Mouse (Mus musculus) kidney, postnatal 25 days (tissue): ENCODE measurements around the gene Il2ra.
"Not testable (repeated sequence)": the region's sequence is repeated elsewhere in the genome, so short reads cannot be mapped to it uniquely, and the experiment has no call there.

Source experiments
- DNase-seq, 2 experiments: peaks; one replicate each; pipeline ENCODE4 v3.0.0; 2021; ENCODE audit warnings: mixed read lengths in 2 of 2

Il2ra gene

DNA sequence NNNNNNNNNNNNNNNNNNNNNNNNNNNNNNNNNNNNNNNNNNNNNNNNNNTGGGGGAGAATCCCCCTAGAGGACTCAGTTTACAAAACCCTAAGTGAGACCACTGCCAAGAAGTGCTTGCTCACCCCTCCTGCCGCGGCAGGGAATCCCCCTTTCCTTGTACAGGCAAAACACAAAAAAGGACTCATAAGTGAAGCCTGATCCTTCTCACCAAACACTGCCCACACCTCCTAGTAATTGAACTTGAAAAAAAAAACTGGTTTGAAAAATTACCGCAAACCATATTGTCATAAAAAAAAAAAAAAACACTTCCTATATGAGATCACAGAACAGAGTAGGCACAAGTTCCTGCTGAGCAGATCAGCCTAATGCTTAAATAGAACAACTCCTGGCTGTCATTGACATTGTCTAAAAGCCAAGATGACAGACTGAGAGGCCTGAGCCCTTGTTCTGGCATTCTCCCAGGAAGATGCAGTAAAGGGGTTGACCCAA, at the start of gene Il2ra:
Il2ra (plus strand) TSS at position 357 of the 491 bp plus-strand sequence.
- no peak for DNase-seq

GRCm38 (mm10) chr2:11596690-11597089, 45.9 kb upstream of the Il2ra start:
- DNase-seq = no peak

GRCm38 (mm10) chr2:11597906-11598305, 44.7 kb upstream of the Il2ra start:
- DNase-seq = peak; percentile 42 to 72

GRCm38 (mm10) chr2:11601795-11602194, 40.8 kb upstream of the Il2ra start:
- no peak for DNase-seq

DNA sequence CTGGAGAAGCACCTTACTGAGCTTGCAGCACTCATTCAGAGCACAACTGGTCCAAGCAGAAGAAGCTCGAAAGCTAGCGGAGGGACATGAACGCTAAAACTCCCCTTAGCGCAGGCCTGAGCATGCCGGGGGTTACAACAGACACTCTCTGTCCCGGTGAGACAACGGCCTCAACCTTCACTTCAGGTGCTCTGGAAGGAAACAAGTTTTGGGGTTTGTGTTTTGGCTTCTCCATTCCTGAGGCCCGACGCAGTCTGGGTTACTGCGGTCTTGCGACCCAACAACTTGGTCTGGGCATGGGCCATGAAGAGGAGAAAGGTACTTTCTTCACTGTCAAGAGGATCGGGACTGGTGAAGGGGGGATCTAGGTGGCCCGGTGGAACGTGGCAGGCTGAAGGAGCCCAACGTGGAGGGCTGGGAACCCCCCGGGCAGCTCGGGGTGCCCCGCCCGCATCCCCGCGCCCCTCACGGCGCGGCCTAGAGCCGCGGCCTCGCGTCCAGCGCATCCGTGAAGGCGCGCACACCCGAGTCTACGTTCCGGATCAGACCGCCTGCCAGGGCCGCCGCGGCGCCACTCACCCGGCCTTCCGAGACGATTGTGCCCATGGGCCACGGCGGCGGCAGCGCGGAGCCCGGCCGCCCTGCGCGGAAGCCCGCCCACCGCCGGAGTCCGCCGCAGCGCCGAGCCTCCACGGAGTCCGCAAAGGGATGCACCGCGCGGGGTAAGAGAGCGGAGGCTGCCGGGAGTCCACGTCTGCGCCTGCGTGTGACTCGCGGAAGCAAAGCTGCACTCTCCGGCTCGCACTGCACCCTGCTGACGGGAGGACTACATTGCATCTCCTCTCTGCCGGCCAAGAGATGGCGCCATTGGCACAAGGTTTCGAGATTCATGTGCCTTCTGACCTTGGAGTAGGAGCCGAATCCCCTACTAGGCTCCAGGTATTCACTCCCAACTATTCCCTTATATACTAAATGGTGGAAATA, 39.8 kb upstream of the Il2ra start:
- peak; percentile 95 to 96 for DNase-seq

DNA sequence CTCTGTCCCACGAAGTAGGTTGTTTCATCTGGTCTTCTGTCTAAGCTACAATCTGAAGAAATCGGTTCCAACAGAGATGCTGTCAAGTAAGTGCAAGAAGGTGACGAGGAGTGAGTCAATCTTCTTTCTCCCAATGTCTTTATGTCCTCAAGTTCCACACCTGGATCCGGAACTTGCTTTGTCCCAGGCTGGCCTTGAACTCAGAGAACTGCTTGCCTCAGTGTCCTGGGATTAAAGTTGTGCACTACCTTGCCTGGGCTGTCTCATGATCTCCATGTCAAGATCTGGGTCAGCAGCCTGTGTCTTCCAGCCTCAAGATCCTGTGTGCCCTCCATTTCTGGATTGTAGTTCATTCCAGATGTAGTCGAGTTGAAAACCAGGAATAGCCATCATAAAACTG, 38.6 kb upstream of the Il2ra start, which contains the start of gene Rbm17:
Rbm17 (minus strand) TSS at position 101 of the 400 bp plus-strand sequence.
- DNase-seq = no peak

DNA sequence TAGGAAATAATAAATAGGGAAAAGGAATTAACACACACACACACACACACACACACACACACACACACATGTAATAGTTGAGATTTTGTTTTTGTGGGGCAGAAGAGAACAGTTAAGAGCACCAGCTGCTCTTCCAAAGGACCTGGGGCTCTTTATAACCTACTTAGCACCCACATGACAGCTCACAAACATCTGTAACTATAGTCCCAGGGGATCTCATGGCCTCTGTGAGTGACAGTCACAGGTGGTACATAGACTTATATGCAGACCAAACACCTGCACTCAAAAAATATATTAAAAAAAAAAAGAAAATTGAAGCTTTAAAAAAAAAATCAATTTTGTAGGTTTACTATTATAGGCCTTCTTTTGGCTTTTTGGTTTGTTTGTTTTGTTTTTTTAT, 37.7 kb upstream of the Il2ra start:
- DNase-seq = no peak

DNA sequence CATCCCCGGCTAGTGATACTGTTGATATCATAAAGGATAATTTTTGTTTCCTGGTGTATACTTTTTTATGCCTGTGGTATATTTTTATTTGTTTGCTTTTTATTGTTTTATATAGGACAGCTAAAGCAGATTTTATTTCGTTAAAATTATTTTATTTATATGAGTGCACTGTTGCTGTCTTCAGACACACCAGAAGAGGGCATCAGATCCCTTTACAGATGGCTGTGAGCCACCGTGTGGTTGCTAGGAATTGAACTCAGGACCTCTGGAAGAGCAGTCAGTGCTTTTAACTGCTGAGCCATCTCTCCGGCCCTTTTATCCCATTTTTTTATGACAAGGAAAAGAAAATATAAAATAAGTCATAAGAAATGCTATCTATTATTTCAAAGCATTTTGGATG, 35.9 kb upstream of the Il2ra start:
- DNase-seq = not testable (repeated sequence)

DNA sequence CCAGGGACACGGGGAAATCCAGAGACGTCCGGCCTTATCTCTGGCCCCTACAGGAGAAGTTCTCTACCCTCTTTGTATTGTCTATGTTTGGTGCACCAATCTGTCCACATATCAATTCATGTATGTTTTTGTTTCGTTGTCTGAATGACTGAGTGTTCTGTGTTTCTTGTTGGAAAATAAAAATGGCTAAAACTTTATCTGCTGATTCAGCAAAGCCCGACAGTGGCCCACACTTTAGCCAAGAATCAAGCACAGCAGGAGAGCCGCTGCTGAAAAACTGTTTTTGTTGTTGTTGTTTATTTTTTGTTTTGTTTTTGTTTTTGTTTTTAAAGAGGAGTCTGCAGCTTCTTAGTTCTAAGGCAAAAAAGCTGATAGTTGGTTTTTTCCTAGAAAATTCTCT, 29.7 kb upstream of the Il2ra start:
- DNase-seq = not testable (repeated sequence)

DNA sequence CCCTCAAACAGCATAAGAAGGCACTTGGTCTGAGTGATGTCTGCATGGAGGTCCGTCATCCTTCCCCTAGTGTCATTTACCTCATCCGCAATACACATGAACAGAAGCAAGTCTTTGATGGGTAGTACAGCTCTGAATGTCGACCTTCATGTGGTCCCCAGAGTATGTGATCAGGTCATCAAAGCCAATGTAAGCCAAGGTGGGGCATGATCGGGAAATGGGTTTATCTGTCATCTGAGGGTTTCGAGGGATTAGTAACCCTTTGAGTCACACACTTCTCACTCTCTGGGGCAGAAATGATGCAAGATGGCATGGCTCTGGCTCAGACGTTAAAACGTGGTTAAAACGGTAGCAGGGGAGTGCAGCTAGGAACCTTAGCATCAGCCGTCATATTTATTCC, 25.8 kb upstream of the Il2ra start:
- DNase-seq = no peak

DNA sequence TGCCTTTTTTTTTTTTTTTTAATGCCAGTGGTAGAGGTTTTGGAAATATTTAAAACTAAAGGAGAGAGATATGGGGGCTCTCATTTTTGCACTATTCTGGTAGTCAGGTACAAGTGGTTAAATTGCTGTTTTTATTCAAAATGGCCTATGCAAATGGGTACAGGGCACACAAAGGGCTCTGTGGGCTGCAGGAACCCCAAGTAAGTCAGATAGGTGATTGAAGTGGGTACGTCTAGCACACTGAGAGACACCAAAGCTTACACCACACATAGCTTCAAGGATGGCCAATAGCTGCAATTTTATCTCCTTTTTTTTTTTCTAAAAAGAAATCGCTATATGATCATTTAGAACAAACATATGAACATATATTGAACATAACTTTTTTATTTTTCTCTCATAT, 23.0 kb upstream of the Il2ra start:
- DNase-seq = no peak

DNA sequence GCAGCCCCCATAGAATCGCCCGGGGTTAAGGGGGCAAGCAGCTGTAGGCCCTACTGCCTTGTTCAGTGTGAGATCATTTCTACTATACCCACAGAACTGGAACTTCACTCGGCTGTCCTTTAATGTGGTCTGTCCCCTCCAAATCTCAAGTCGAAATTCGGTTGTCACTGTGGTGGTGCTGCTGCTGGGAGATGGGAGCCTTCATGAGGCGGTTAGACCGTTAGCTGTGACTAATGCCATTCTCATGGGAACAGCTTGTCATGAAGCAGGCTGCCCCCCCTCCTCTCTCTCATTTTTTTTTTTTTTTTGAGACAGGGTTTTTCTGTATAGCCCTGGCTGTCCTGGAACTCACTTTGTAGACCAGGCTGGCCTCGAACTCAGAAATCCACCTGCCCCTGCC, 19.4 kb upstream of the Il2ra start:
- DNase-seq = no peak

GRCm38 (mm10) chr2:11623726-11624125, 18.9 kb upstream of the Il2ra start:
- DNase-seq = no peak

- DNase-seq = no peak
Observed at GRCm38 (mm10) chr2:11625890-11626289, 16.7 kb upstream of the Il2ra start, which contains the start of gene Gm17490. Gm17490 (minus strand) TSS chr2:11626264.

- DNase-seq = no peak
Observed at GRCm38 (mm10) chr2:11635035-11635434, 7.6 kb upstream of the Il2ra start.

DNA sequence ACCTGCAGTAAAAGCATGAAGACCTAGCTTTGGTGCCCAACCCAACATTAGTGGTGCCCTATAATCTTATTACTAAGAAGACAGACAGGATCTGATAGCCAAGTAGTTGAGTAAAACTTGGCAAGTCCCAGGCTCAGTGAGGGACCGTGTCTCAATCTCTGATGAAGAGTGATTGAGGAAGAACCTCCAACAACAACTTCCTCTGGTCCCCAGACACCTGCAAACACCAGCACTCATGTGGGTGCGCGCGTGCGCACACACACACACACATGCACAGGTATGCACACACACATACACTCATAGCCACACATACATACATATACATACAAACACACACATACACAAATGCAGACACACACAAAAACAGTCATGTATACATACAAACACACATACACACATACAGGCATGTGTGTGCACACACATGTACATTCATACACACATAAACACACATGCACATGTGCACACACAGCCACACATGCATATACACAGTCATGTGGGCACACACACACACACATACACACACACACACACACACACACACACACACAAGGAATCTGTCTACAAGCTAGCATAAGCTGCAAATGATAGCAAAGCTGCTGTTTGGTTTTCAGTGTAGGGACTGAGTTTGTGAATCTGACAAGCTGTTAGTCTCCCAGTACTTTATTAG, 7.0 kb upstream of the Il2ra start:
- DNase-seq = no peak

GRCm38 (mm10) chr2:11636138-11636480, 6.5 kb upstream of the Il2ra start:
- DNase-seq = no peak

DNA sequence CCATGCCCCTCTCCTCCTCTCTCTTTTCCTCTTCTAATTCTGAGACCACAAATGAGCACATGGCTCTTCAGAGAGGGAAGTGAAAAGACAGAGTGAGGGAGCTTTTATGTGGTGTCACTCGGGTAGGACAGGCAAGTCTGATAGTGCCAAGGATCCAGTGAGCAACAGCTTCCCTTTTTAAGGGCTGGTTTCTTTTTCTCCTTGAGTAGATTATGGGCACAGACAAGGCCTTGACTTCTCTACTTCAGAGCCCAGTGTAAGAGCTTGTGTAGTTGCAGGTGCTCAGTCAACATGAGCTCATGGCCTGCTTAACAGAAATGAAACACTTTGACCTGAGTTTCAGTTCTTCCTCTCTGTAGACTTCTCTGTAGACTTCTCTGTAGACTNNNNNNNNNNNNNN, 5.5 kb upstream of the Il2ra start:
- no peak for DNase-seq

DNA sequence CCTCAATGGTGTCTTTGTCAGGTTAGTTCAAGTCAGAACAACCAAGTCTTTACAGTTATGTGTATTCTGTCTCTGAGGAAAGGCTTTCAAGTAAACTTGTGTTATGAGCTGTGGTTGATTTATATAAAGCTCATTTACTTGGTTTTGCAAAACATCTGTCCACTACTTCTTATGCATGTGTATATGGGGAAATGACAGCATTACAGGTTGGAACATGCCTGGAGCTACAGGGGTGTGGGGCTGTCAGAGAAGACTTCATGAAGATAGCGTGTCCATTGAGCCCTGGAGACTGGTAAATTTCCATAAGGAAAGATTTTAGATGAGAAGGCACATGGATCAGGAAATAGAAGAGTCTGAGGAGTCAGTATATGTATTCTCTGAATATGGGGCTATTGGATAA, 1.4 kb downstream of the Il2ra start:
- no peak for DNase-seq

GRCm38 (mm10) chr2:11645297-11645696, 2.7 kb downstream of the Il2ra start:
- DNase-seq = no peak

GRCm38 (mm10) chr2:11651476-11651875, 8.9 kb downstream of the Il2ra start:
- no peak for DNase-seq

DNA sequence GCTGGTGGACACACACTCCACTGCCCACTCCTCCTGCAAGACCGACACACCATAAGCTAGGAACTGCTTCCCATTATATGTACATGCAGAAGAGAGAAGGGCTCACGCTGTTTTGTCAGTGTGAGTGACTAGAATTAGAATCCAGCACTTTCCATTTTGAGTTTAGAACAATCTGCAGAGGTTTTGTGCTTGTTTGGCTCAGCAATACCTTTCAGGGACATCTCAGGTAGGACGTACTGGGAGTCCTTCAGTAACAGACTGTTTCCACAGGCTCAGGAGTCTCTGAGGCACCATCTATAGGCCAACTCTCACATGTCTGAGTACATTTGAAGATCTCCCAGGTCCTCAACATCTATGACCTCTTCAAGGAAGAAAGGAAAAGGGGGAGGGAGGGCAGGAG, 9.6 kb downstream of the Il2ra start:
- no peak for DNase-seq

- DNase-seq = no peak
Observed at GRCm38 (mm10) chr2:11652780-11653179, 10.2 kb downstream of the Il2ra start.

- DNase-seq = no peak
Observed at GRCm38 (mm10) chr2:11653330-11653729, 10.7 kb downstream of the Il2ra start.
